ENCODE assay signal across 13 mouse cellular contexts in the genomic region with DNA sequence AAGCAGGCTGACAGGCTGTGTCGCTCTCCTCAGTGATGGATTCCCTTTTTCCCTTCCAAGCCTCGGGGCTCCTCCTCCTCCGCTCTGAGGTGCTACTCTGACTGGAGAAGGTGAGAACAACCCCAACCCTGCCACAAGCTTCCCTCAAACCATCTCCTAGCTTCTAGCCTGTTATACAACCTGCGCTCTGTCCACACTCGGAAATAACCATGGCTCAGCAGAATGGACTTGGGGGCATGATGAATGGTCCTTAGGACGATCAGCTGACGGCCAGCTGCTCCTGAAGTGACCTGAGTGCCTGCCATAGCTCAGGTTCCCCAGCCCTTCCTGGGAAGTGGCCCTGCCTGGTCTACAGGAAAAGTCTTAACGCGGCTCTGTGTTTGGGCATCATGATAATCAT. TPM values are rescaled to one million over a fixed set of nuclear protein-coding genes. Genes with fewer than 3 reads are reported as not detected.
DNase-seq lines count a peak whose midpoint lies in the region; ATAC-seq and TF ChIP-seq lines count a peak whose summit lies in the region.
"Had no signal": no experiment of that assay in that cellular context is flagged by ENCODE, and none has a peak within 500 bp of the region (broad histone marks: within the 10 kb centered on the region; RNA-seq: fewer than 3 reads in every experiment).

No protein-coding gene starts in this region.

- TF ChIP-seq POLR2A in heart, adult 2 months (IDR thresholded peaks at IDR 0.05; ENCODE audit: insufficient read depth, low read depth, low read length): no peak
- TF ChIP-seq POLR2A in myocyte (IDR thresholded peaks at IDR 0.05; ENCODE audit: insufficient read length, low read depth): no peak

- H3K9ac ChIP-seq in heart, adult 2 months (ENCODE audit: low read depth, low read length): peak overlapping the region; percentile 30; the same call in 1 of the 2 replicates
- H3K9ac ChIP-seq in kidney, embryonic 16.5 days (replicated peaks; ENCODE audit: low read length): no peak overlapping the region
- peak overlapping the region; percentile 56 for H3K9ac ChIP-seq in heart, embryonic 16.5 days (ENCODE audit: low read length)

- ATAC-seq in kidney, embryonic 16.5 days (ENCODE audit: low FRiP score, low TSS enrichment): no peak
- ATAC-seq in heart, embryonic 16.5 days (replicated peaks; ENCODE audit: extremely low read depth, insufficient read depth, low FRiP score): no peak

- no peak for TF ChIP-seq CTCF in heart, adult 2 months (IDR thresholded peaks at IDR 0.05)

- peak in 1 of 2 experiments; percentile 21 for DNase-seq in heart, adult 2 months
- DNase-seq in heart, postnatal 4 days: no peak
- DNase-seq in kidney, adult 11 months: peak; percentile 24
- no peak for DNase-seq in frontal cortex, postnatal 36 days (ENCODE audit: low spot score in 2 of 2)
- DNase-seq in left cerebral cortex, adult 8-10 months (ENCODE audit: low spot score in 2 of 2): no peak
- DNase-seq: adrenal gland, postnatal 25 days; lung, adult 2 months had no signal

- H3K4me2 ChIP-seq in kidney, embryonic 16.5 days (replicated peaks; ENCODE audit: low read depth, low read length): no peak overlapping the region
- peak overlapping the region; percentile 64 for H3K4me2 ChIP-seq in heart, embryonic 16.5 days (ENCODE audit: low read depth, low read length)
- peak overlapping the region; percentile 85 for H3K4me2 ChIP-seq in myocyte (ENCODE audit: low read depth)
- H3K4me2 ChIP-seq: embryonic facial prominence, embryonic 12.5 days; midbrain, embryonic 11.5 days had no signal

- intact Hi-C loops in heart, adult 2 months (cut with DNase I): loop anchor here (1.0 kb wide), 1 partner anchor 41 kb away; no protein-coding TSS in a partner anchor

- WGBS in heart, adult 2 months: 60% methylated on average over 9 of the region's 9 CpGs
- WGBS in kidney, embryonic 16.5 days: 56% methylated on average over 9 of the region's 9 CpGs
- WGBS in heart, embryonic 16.5 days: 48% methylated on average over 9 of the region's 9 CpGs

- H3K4me1 ChIP-seq in heart, adult 2 months (ENCODE audit: control insufficient read depth, insufficient read depth, low read length): peaks cover 2% of the 10 kb centered on the region
- H3K4me1 ChIP-seq in kidney, embryonic 16.5 days (ENCODE audit: insufficient read depth, low read length): peaks cover 28% of the 10 kb centered on the region
- peaks cover 36% of the 10 kb centered on the region for H3K4me1 ChIP-seq in heart, embryonic 16.5 days (ENCODE audit: control insufficient read depth, insufficient read depth, low read length)

- H3K36me3 ChIP-seq in heart, adult 2 months (ENCODE audit: control insufficient read depth, insufficient read depth, low read length): no peaks in the 10 kb centered on the region
- no peaks in the 10 kb centered on the region for H3K36me3 ChIP-seq in kidney, embryonic 16.5 days (ENCODE audit: insufficient read depth, low read length)
- H3K36me3 ChIP-seq in heart, embryonic 16.5 days (ENCODE audit: control insufficient read depth, insufficient read depth): no peaks in the 10 kb centered on the region
- no peaks in the 10 kb centered on the region for H3K36me3 ChIP-seq in myocyte (ENCODE audit: control insufficient read depth, insufficient read depth)
- H3K36me3 ChIP-seq: embryonic facial prominence, embryonic 12.5 days had no signal

- no peak overlapping the region for H3K4me3 ChIP-seq in heart, adult 2 months
- H3K4me3 ChIP-seq in kidney, embryonic 16.5 days (ENCODE audit: low read length): no peak overlapping the region
- H3K4me3 ChIP-seq in heart, embryonic 16.5 days (ENCODE audit: low read length): no peak overlapping the region
- peak overlapping the region; percentile 8 for H3K4me3 ChIP-seq in myocyte
- H3K4me3 ChIP-seq: embryonic facial prominence, embryonic 12.5 days had no signal

- peak overlapping the region; percentile 91 for H3K27ac ChIP-seq in heart, adult 2 months
- no peak overlapping the region for H3K27ac ChIP-seq in kidney, embryonic 16.5 days (ENCODE audit: low read length)
- peak overlapping the region; percentile 93 for H3K27ac ChIP-seq in heart, embryonic 16.5 days (ENCODE audit: low read length)

- H3K9me3 ChIP-seq in kidney, embryonic 16.5 days (ENCODE audit: low read length): no peaks in the 10 kb centered on the region
- H3K9me3 ChIP-seq in heart, embryonic 16.5 days (replicated peaks; ENCODE audit: control insufficient read depth, low read length): no peaks in the 10 kb centered on the region
- H3K9me3 ChIP-seq: embryonic facial prominence, embryonic 12.5 days had no signal

- no peak overlapping the region for H3ac ChIP-seq in myocyte (ENCODE audit: control insufficient read depth, insufficient read length)

- TF ChIP-seq EP300 in heart, adult 2 months (IDR thresholded peaks at IDR 0.05; ENCODE audit: insufficient read depth, low read depth, low read length): no peak

- no peaks in the 10 kb centered on the region for H3K79me2 ChIP-seq in heart, adult 2 months (replicated peaks; ENCODE audit: control insufficient read depth, insufficient read depth, low read length)
- H3K79me2 ChIP-seq in myocyte (ENCODE audit: control insufficient read depth, insufficient read depth): no peaks in the 10 kb centered on the region

- no peaks in the 10 kb centered on the region for H3K27me3 ChIP-seq in heart, adult 2 months (ENCODE audit: control insufficient read depth, insufficient read depth, low read length)
- 0 out of 2 replicates have a peak, but pooled peaks cover 3% of the 10 kb centered on the region for H3K27me3 ChIP-seq in kidney, embryonic 16.5 days (ENCODE audit: insufficient read depth, low read length)
- no peaks in the 10 kb centered on the region for H3K27me3 ChIP-seq in heart, embryonic 16.5 days (ENCODE audit: control insufficient read depth, insufficient read depth, low read length)
- H3K27me3 ChIP-seq in myocyte (ENCODE audit: control insufficient read depth, insufficient read depth, insufficient read length): no peaks in the 10 kb centered on the region
- H3K27me3 ChIP-seq: embryonic facial prominence, embryonic 12.5 days had no signal

TF ChIP-seq in myocyte, 11 proteins besides CTCF, POLR2A, EP300 and RAD21:
- TF ChIP-seq REST (IDR thresholded peaks at IDR 0.05; ENCODE audit: insufficient read depth, insufficient read length): no peak
- TF ChIP-seq MAX (IDR thresholded peaks at IDR 0.05; ENCODE audit: low read depth): no peak
- TF ChIP-seq CEBPB (IDR thresholded peaks at IDR 0.05; ENCODE audit: insufficient read depth, poor library complexity, severe bottlenecking): no peak
- TF ChIP-seq E2F4 (IDR thresholded peaks at IDR 0.05; ENCODE audit: insufficient read depth): no peak
- TF ChIP-seq TCF12 (IDR thresholded peaks at IDR 0.05; ENCODE audit: insufficient read depth, poor library complexity, severe bottlenecking): no peak
- no peak for TF ChIP-seq TCF3 (IDR thresholded peaks at IDR 0.05; ENCODE audit: insufficient read length, low read depth)
- TF ChIP-seq MYOG (IDR thresholded peaks at IDR 0.05; ENCODE audit: control insufficient read depth in 1 of 3, insufficient read depth in 1 of 3, insufficient read length in 2 of 3, low read depth in 2 of 3): peak in 1 of 3 experiments; percentile 32
- TF ChIP-seq MYOD1 (IDR thresholded peaks at IDR 0.05; ENCODE audit: control insufficient read depth in 1 of 3, insufficient read length in 2 of 3, low read depth in 2 of 3): peak in 1 of 3 experiments; percentile 46
- no peak for TF ChIP-seq SRF (IDR thresholded peaks at IDR 0.05; ENCODE audit: control insufficient read depth, insufficient read length, low read depth)

RNA-seq across cellular contexts. Expression of a gene that starts 12.2 kb away (rescaled TPM):
- 10 to 100 TPM; 12.1 to 45.3 TPM for total RNA-seq in heart, adult 2 months (2021)
- 17.0 and 23.8 TPM in 2 replicates for polyA plus RNA-seq in heart, adult 2 months (2012; rRNA removed)
- 10 to 100 TPM; 48.1 to 49.6 TPM for total RNA-seq in heart, postnatal 4 days (2021)
- 10.8 and 11.9 TPM in 2 replicates for polyA plus RNA-seq in kidney, embryonic 16.5 days (2015; fragmentation: Nextera tagmentation; extraction: Ambion mirVana)
- 12.6 and 13.5 TPM in 2 replicates for polyA plus RNA-seq in heart, embryonic 16.5 days (2015; fragmentation: Nextera tagmentation; extraction: Ambion mirVana)
- polyA plus RNA-seq in myocyte (2012; fragmentation: generic; extraction: Trizol): 15.3 TPM
- total RNA-seq in left cerebral cortex, adult 8-10 months (2022): 100 to 1,000 TPM in 1 of 4 experiments, 10 to 100 TPM in 3; 36.3 to 102 (median 74.5) TPM

RNA-seq across cellular contexts. Expression of a gene that starts 17.9 kb away (rescaled TPM):
- total RNA-seq in heart, adult 2 months (2021): 10 to 100 TPM; 10.9 to 11.5 TPM
- polyA plus RNA-seq in heart, adult 2 months (2012; rRNA removed): 7.4 and 7.6 TPM in 2 replicates
- 10 to 100 TPM; 13.9 to 15.1 TPM for total RNA-seq in heart, postnatal 4 days (2021)
- polyA plus RNA-seq in kidney, embryonic 16.5 days (2015; fragmentation: Nextera tagmentation; extraction: Ambion mirVana): 3.2 and 3.4 TPM in 2 replicates
- polyA plus RNA-seq in heart, embryonic 16.5 days (2015; fragmentation: Nextera tagmentation; extraction: Ambion mirVana): 3.1 and 3.4 TPM in 2 replicates
- 11.0 TPM for polyA plus RNA-seq in myocyte (2012; fragmentation: generic; extraction: Trizol)
- total RNA-seq in left cerebral cortex, adult 8-10 months (2022): 10 to 100 TPM; 56.3 to 63.9 (median 62.1) TPM

RNA-seq across cellular contexts. Expression of a gene that starts 42.2 kb away (rescaled TPM):
- total RNA-seq in heart, adult 2 months (2021): 10 to 100 TPM; 21.2 to 22.4 TPM
- polyA plus RNA-seq in heart, adult 2 months (2012; rRNA removed): 26.4 and 29.3 TPM in 2 replicates
- 10 to 100 TPM; 21.7 to 23.3 TPM for total RNA-seq in heart, postnatal 4 days (2021)
- 78.2 and 87.0 TPM in 2 replicates for polyA plus RNA-seq in kidney, embryonic 16.5 days (2015; fragmentation: Nextera tagmentation; extraction: Ambion mirVana)
- polyA plus RNA-seq in heart, embryonic 16.5 days (2015; fragmentation: Nextera tagmentation; extraction: Ambion mirVana): 64.5 and 68.9 TPM in 2 replicates
- 110 TPM for polyA plus RNA-seq in myocyte (2012; fragmentation: generic; extraction: Trizol)
- 10 to 100 TPM; 35.9 to 39.3 (median 37.6) TPM for total RNA-seq in left cerebral cortex, adult 8-10 months (2022)

RNA-seq across cellular contexts. Expression of a gene that starts 51.2 kb away (rescaled TPM):
- 1 to 10 TPM in 1 of 2 experiments, under 1 TPM in 1; 0.70 to 1.1 TPM for total RNA-seq in heart, adult 2 months (2021)
- 2.5 and 6.3 TPM in 2 replicates for polyA plus RNA-seq in heart, adult 2 months (2012; rRNA removed)
- 1 to 10 TPM; 4.3 to 4.6 TPM for total RNA-seq in heart, postnatal 4 days (2021)
- polyA plus RNA-seq in kidney, embryonic 16.5 days (2015; fragmentation: Nextera tagmentation; extraction: Ambion mirVana): 23.2 and 23.9 TPM in 2 replicates
- 2.8 and 7.1 TPM in 2 replicates for polyA plus RNA-seq in heart, embryonic 16.5 days (2015; fragmentation: Nextera tagmentation; extraction: Ambion mirVana)
- polyA plus RNA-seq in myocyte (2012; fragmentation: generic; extraction: Trizol): 0.16 TPM
- under 1 TPM in 3 of 4 experiments, not detected in 1; 0.18 to 0.91 (median 0.84) TPM for total RNA-seq in left cerebral cortex, adult 8-10 months (2022)
- polyA plus RNA-seq: large intestine, adult 2 months; midbrain, embryonic 11.5 days had no signal
